Mouse (Mus musculus) embryonic fibroblast, embryonic 13.5 days (primary cell): Measurements from ENCODE around the gene Gse1.

ENCODE experiments used
- CTCF ChIP-seq: IDR thresholded peaks from 2 replicates; pipeline ENCODE4 v1.5.1; 2011; ENCODE audit warnings: mild to moderate bottlenecking, control low read depth, low read length, moderate library complexity, borderline replicate concordance; ENCODE audit not compliant: insufficient read depth
- POLR2A ChIP-seq: IDR thresholded peaks from 2 replicates; pipeline ENCODE4 v1.6.1; 2011; ENCODE audit warnings: low read depth, mild to moderate bottlenecking, control low read depth, low read length, moderate library complexity

DNA sequence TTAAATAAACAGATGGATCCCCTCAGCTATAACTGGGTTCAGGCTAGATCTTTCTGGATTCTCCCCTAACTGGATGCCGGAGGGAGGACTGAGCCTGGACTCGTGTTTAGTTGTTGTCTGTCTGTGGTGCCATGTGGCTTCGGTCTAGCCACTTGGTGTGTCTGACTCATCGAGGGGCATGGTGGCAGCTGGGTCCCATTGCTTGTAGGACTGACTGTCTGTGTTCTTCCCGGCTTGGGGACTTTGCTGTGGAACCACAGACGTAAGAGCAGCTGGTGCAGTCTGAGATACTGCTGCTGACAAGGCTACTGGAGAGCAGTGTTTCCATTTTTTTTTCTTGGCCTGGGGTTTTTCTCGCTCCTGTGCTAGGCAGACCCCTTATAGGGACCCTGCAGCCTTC, 295.4 kb downstream of the Gse1 start:
- TF ChIP-seq POLR2A (no peak), CTCF (no peak)
